Mouse (Mus musculus): ENCODE measurements at regions not wholly inside any gene's neighbourhood (a gene's known extent, or its start where the extent isn't known, plus 50 kb on each side); places are given as distances from the start of the nearest gene placed in this dataset.

DNA sequence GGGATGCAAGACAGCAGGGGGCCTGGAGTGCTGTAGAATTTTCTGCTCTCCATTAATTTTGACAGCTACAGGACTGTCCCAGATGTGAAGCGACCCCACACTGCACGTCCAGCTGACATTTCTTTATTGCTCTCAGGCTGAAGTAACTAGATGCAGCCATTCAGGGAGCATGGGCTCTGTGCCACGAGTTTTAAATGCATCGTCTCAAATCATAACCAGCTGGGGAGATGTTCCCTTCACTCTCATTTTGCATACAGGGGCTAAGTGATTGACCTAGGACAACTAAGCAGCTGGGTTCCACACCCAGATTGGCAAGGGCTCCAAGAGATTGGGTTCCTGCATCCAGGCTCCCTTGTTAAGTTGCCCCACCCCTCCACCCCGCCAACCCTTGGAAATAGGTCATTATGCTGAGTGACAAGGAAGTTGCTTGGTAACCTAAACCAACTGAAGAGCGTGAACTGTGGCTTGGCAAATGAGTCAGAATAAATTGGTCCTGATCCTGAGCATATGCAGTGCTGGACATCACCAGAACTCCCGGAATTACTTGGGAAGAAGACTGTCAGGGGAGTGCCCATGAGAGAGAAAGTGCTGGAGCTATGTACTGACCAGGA, 267.4 kb downstream of the Foxo1 start:
- peak; percentile 63 for ATAC-seq

GRCm38 (mm10) chr3:52534118-52534517, 266.0 kb downstream of the Foxo1 start:
- Histone ChIP-seq H3K4me3 (replicated peaks; ENCODE audit: low read length) (no peak overlapping the region), H3K4me2 (ENCODE audit: low read length) (no peak overlapping the region), H3K27me3 (replicated peaks; ENCODE audit: control insufficient read depth, insufficient read depth, low read length) (no peaks in the 10 kb centered on the region), H3K9ac (replicated peaks; ENCODE audit: low read depth, low read length) (no peak overlapping the region), H3K9me3 (ENCODE audit: control insufficient read depth, low read length) (no peaks in the 10 kb centered on the region), H3K4me1 (replicated peaks; ENCODE audit: control insufficient read depth, insufficient read depth, low read length) (peaks cover 6% of the 10 kb centered on the region; the same call in 1 of the 2 replicates), H3K36me3 (ENCODE audit: control insufficient read depth, insufficient read depth) (no peaks in the 10 kb centered on the region), H3K27ac (ENCODE audit: low read length) (no peak overlapping the region)
- no peak for ATAC-seq
- WGBS: 88% methylated on average over 7 of the region's 7 CpGs

More for the DNA sequence above, 267.4 kb downstream of the Foxo1 start:
- Histone ChIP-seq H3K27me3 (replicated peaks; ENCODE audit: control insufficient read depth, insufficient read depth, low read length) (no peaks in the 10 kb centered on the region), H3K4me1 (replicated peaks; ENCODE audit: control insufficient read depth, insufficient read depth, low read length) (peaks cover 6% of the 10 kb centered on the region; the same call in 1 of the 2 replicates), H3K9ac (replicated peaks; ENCODE audit: low read depth, low read length) (no peak overlapping the region), H3K36me3 (ENCODE audit: control insufficient read depth, insufficient read depth) (no peaks in the 10 kb centered on the region), H3K9me3 (ENCODE audit: control insufficient read depth, low read length) (no peaks in the 10 kb centered on the region), H3K4me3 (replicated peaks; ENCODE audit: low read length) (no peak overlapping the region), H3K27ac (ENCODE audit: low read length) (no peak overlapping the region), H3K4me2 (ENCODE audit: low read length) (no peak overlapping the region)
- WGBS: 37% methylated on average over 7 of the region's 7 CpGs

DNA sequence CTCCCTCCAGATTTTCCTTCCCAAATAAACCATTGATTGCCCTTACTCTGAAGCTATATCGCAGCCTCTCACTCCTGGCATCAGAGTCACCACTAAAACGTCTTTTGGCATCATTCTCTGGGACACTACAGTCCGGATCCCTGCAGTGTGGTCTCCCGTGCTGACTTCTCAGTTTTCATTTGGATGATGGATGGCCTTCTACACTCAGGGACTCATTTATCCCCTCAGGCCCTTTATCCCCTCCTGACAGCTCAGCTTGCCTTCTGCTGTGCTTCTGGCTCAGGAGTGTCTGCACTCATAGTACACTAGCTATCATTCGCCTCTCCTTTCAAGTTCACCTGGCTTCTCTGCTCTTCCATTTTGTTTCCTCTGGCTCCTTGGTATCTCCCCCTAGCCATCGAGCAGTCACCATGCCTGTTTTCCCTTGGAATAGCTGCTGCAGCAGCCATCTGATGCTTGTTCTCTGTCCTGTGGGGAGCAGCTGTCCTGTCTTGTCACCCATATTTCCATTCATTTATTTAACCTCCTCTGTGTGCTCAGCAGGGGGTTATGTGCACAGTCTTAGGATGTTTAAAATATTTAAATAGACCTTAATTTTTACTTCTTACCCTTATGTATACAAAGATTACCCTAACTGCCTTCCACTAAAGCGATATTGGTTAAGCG, 263.7 kb downstream of the Foxo1 start:
- H3K9ac ChIP-seq (replicated peaks; ENCODE audit: low read depth, low read length): no peak overlapping the region
- 74% methylated on average over 8 of the region's 8 CpGs for WGBS
- H3K27ac ChIP-seq (ENCODE audit: low read length): no peak overlapping the region
- H3K9me3 ChIP-seq (ENCODE audit: control insufficient read depth, low read length): no peaks in the 10 kb centered on the region
- H3K4me3 ChIP-seq (replicated peaks; ENCODE audit: low read length): no peak overlapping the region
- no peaks in the 10 kb centered on the region for H3K36me3 ChIP-seq (ENCODE audit: control insufficient read depth, insufficient read depth)
- no peaks in the 10 kb centered on the region for H3K27me3 ChIP-seq (replicated peaks; ENCODE audit: control insufficient read depth, insufficient read depth, low read length)
- no peak overlapping the region for H3K4me2 ChIP-seq (ENCODE audit: low read length)
- no peak for ATAC-seq
- peaks cover 6% of the 10 kb centered on the region; the same call in 1 of the 2 replicates for H3K4me1 ChIP-seq (replicated peaks; ENCODE audit: control insufficient read depth, insufficient read depth, low read length)

GRCm38 (mm10) chr3:52530406-52530970, 262.4 kb downstream of the Foxo1 start:
- Histone ChIP-seq H3K27ac (ENCODE audit: low read length) (no peak overlapping the region), H3K4me3 (replicated peaks; ENCODE audit: low read length) (no peak overlapping the region), H3K9ac (replicated peaks; ENCODE audit: low read depth, low read length) (no peak overlapping the region), H3K4me1 (replicated peaks; ENCODE audit: control insufficient read depth, insufficient read depth, low read length) (peaks cover 4% of the 10 kb centered on the region; the same call in 1 of the 2 replicates), H3K36me3 (ENCODE audit: control insufficient read depth, insufficient read depth) (no peaks in the 10 kb centered on the region), H3K9me3 (ENCODE audit: control insufficient read depth, low read length) (no peaks in the 10 kb centered on the region), H3K27me3 (replicated peaks; ENCODE audit: control insufficient read depth, insufficient read depth, low read length) (0 out of 2 replicates have a peak, but pooled peaks cover 2% of the 10 kb centered on the region), H3K4me2 (ENCODE audit: low read length) (no peak overlapping the region)
- no peak for ATAC-seq
- WGBS: 88% methylated on average over 7 of the region's 7 CpGs

DNA sequence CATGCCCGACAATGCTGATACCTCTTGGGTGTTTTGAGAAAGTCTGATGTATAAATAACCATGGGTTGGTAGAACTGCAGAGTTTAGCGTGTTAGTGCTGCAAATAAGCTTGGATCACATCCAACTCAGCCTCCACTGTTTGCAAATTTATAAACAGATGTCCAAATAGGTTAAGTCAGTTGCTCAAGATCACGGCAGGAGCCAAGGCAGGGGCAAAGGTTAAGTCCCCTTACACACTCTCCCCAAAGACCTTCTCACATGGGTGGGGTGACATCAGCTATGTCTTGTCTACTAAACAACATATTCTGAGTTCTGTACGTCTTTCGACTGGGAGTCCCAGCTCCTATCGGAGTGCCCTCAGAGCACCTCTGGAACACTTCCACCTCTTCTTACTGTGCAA, 261.0 kb downstream of the Foxo1 start:
- 0 out of 2 replicates have a peak, but pooled peaks cover 2% of the 10 kb centered on the region for H3K27me3 ChIP-seq (replicated peaks; ENCODE audit: control insufficient read depth, insufficient read depth, low read length)
- no peak overlapping the region for H3K4me2 ChIP-seq (ENCODE audit: low read length)
- H3K27ac ChIP-seq (ENCODE audit: low read length): no peak overlapping the region
- H3K36me3 ChIP-seq (ENCODE audit: control insufficient read depth, insufficient read depth): no peaks in the 10 kb centered on the region
- no peak overlapping the region for H3K4me3 ChIP-seq (replicated peaks; ENCODE audit: low read length)
- H3K4me1 ChIP-seq (replicated peaks; ENCODE audit: control insufficient read depth, insufficient read depth, low read length): no peaks in the 10 kb centered on the region
- ATAC-seq: no peak
- no peaks in the 10 kb centered on the region for H3K9me3 ChIP-seq (ENCODE audit: control insufficient read depth, low read length)
- no peak overlapping the region for H3K9ac ChIP-seq (replicated peaks; ENCODE audit: low read depth, low read length)
- whole genome bisulfite sequencing: 77% methylated on average over 6 of the region's 6 CpGs

DNA sequence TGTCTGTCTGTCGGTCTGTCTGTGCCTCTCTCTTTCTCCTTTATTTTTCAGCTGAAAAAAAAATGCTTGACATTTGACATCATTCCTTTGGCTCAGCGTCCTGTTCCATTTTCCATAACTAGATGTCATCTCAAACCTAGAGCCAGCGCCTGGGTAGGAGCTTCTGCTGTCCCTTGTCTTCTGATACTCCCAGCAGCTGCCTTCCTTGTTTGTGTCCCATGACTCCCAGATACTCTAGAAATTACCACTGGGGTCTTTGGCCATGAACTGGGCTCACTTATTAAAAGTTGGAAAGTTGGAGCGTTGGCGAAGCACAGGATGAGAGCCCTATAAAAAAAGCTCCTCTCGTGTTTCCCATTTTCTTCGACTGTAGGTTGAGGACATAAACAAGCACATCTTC, 260.4 kb downstream of the Foxo1 start:
- Histone ChIP-seq H3K9ac (replicated peaks; ENCODE audit: low read depth, low read length) (no peak overlapping the region), H3K4me3 (replicated peaks; ENCODE audit: low read length) (no peak overlapping the region), H3K4me1 (replicated peaks; ENCODE audit: control insufficient read depth, insufficient read depth, low read length) (no peaks in the 10 kb centered on the region), H3K27me3 (replicated peaks; ENCODE audit: control insufficient read depth, insufficient read depth, low read length) (0 out of 2 replicates have a peak, but pooled peaks cover 2% of the 10 kb centered on the region), H3K9me3 (ENCODE audit: control insufficient read depth, low read length) (no peaks in the 10 kb centered on the region), H3K4me2 (ENCODE audit: low read length) (no peak overlapping the region), H3K36me3 (ENCODE audit: control insufficient read depth, insufficient read depth) (no peaks in the 10 kb centered on the region), H3K27ac (ENCODE audit: low read length) (no peak overlapping the region)
- 92% methylated on average over 7 of the region's 7 CpGs for WGBS
- no peak for ATAC-seq

GRCm38 (mm10) chr3:52527781-52528180, 259.6 kb downstream of the Foxo1 start:
- Histone ChIP-seq H3K4me1 (replicated peaks; ENCODE audit: control insufficient read depth, insufficient read depth, low read length) (no peaks in the 10 kb centered on the region), H3K27ac (ENCODE audit: low read length) (no peak overlapping the region), H3K4me2 (ENCODE audit: low read length) (no peak overlapping the region), H3K9me3 (ENCODE audit: control insufficient read depth, low read length) (no peaks in the 10 kb centered on the region), H3K27me3 (replicated peaks; ENCODE audit: control insufficient read depth, insufficient read depth, low read length) (0 out of 2 replicates have a peak, but pooled peaks cover 6% of the 10 kb centered on the region), H3K9ac (replicated peaks; ENCODE audit: low read depth, low read length) (no peak overlapping the region), H3K4me3 (replicated peaks; ENCODE audit: low read length) (no peak overlapping the region), H3K36me3 (ENCODE audit: control insufficient read depth, insufficient read depth) (no peaks in the 10 kb centered on the region)
- no peak for ATAC-seq
- WGBS: 75% methylated on average over 3 of the region's 3 CpGs

DNA sequence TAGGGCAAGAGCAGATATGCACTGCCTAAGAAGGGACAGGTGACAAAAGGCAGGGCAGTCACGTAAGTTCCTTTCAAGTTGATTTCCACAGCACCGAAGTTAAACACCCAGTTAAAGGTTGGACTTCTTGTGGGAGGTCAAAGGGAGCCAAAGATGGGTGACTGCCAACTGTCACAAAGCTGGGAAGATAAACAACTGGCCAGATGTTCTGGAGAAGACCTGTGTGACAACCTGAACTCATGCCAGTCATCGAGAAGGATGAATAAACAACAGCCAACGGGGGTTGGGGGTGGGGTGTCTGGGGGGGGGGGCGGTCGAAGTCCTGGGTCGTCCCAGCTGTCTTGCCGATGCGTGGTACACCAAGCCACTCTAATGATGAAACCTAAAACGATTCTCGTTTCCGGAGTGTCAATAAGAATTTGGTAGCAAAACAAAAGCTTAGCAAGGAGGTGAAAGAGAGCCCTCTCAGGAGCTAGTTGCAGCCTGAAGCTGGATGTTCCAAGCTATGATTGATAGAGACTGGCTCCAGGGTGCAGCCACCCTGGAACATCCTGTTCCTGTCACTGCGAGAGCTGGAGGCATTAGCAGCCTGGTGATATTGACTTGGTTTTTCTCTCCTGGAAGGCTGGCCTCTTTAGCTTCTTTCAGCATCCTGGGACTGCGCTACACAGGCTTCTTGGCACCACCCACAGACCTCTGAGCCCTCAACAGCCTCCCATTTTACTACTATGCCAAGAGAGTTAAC, 259.0 kb downstream of the Foxo1 start:
- H3K4me3 ChIP-seq (replicated peaks; ENCODE audit: low read length): no peak overlapping the region
- H3K36me3 ChIP-seq (ENCODE audit: control insufficient read depth, insufficient read depth): no peaks in the 10 kb centered on the region
- H3K27me3 ChIP-seq (replicated peaks; ENCODE audit: control insufficient read depth, insufficient read depth, low read length): 0 out of 2 replicates have a peak, but pooled peaks cover 6% of the 10 kb centered on the region
- no peak overlapping the region for H3K9ac ChIP-seq (replicated peaks; ENCODE audit: low read depth, low read length)
- H3K4me2 ChIP-seq (ENCODE audit: low read length): no peak overlapping the region
- H3K4me1 ChIP-seq (replicated peaks; ENCODE audit: control insufficient read depth, insufficient read depth, low read length): no peaks in the 10 kb centered on the region
- no peak overlapping the region for H3K27ac ChIP-seq (ENCODE audit: low read length)
- ATAC-seq: no peak
- 86% methylated on average over 14 of the region's 14 CpGs for WGBS
- no peaks in the 10 kb centered on the region for H3K9me3 ChIP-seq (ENCODE audit: control insufficient read depth, low read length)

GRCm38 (mm10) chr3:52522886-52523285, 254.8 kb downstream of the Foxo1 start:
- 72% methylated on average over 12 of the region's 12 CpGs for WGBS
- no peak overlapping the region for H3K4me2 ChIP-seq (ENCODE audit: low read length)
- no peak for ATAC-seq

More at GRCm38 (mm10) chr3:52522886-52523285, 254.8 kb downstream of the Foxo1 start:
- H3K9ac ChIP-seq (replicated peaks; ENCODE audit: low read depth, low read length): no peak overlapping the region
- no peaks in the 10 kb centered on the region for H3K9me3 ChIP-seq (ENCODE audit: control insufficient read depth, low read length)
- H3K4me1 ChIP-seq (replicated peaks; ENCODE audit: control insufficient read depth, insufficient read depth, low read length): peaks cover 10% of the 10 kb centered on the region
- H3K27me3 ChIP-seq (replicated peaks; ENCODE audit: control insufficient read depth, insufficient read depth, low read length): peaks cover 10% of the 10 kb centered on the region
- H3K4me3 ChIP-seq (replicated peaks; ENCODE audit: low read length): no peak overlapping the region
- no peak overlapping the region for H3K27ac ChIP-seq (ENCODE audit: low read length)
- no peaks in the 10 kb centered on the region for H3K36me3 ChIP-seq (ENCODE audit: control insufficient read depth, insufficient read depth)

Measured in forebrain, embryonic 16.5 days (tissue).